Mouse (Mus musculus) lung, embryonic 14.5 days (tissue): ENCODE measurements at regions not wholly inside any gene's neighbourhood (a gene's known extent, or its start where the extent isn't known, plus 50 kb on each side); places are given as distances from the start of the nearest gene placed in this dataset.
A peak's percentile ranks its signal among the peaks of the same experiment; 100 is the strongest.
"Not testable (repeated sequence)": the region's sequence is repeated elsewhere in the genome, so short reads cannot be mapped to it uniquely, and the experiment has no call there.

Experiments used
- ATAC-seq: fragments of 200-750 bp; cut with Nextera tagmentation; 2 replicates; pipeline ENCODE4 v1.8.0; 2017; ENCODE audit warnings: mild to moderate bottlenecking, moderate TSS enrichment, moderate library complexity; ENCODE audit not compliant: insufficient read depth
- DNase-seq: peaks from one replicate; pipeline ENCODE4 v3.0.0-alpha.2; 2015
- H3K27ac ChIP-seq: fragments of 300-500 bp; sonication (generic); 2 replicates; pipeline ENCODE4 v1.5.1; 2014; ENCODE audit warnings: low read depth, mild to moderate bottlenecking, moderate library complexity
- H3K27me3 ChIP-seq: fragments of 300-500 bp; sonication (generic); 2 replicates; pipeline ENCODE4 v1.6.1; 2014; ENCODE audit warnings: low read length, control low read depth; ENCODE audit not compliant: insufficient read depth
- H3K36me3 ChIP-seq: fragments of 300-500 bp; sonication (generic); 2 replicates; pipeline ENCODE4 v1.6.1; 2014; ENCODE audit warnings: control low read depth; ENCODE audit not compliant: insufficient read depth
- H3K4me1 ChIP-seq: fragments of 300-500 bp; sonication (generic); 2 replicates; pipeline ENCODE4 v1.6.1; 2014; ENCODE audit warnings: antibody characterized with exemption, control low read depth; ENCODE audit not compliant: insufficient read depth
- H3K4me2 ChIP-seq: fragments of 300-500 bp; sonication (generic); 2 replicates; pipeline ENCODE4 v1.6.1; 2014; ENCODE audit warnings: mild to moderate bottlenecking
- H3K4me3 ChIP-seq: fragments of 300-500 bp; sonication (generic); 2 replicates; pipeline ENCODE4 v1.5.1; 2014; ENCODE audit warnings: low read depth, low read length
- H3K9ac ChIP-seq: fragments of 300-500 bp; sonication (generic); 2 replicates; pipeline ENCODE4 v1.6.1; 2014
- H3K9me3 ChIP-seq: fragments of 300-500 bp; sonication (generic); 2 replicates; pipeline ENCODE4 v1.6.1; 2016; ENCODE audit warnings: low read depth, low read length, control low read depth
- CTCF ChIP-seq: IDR thresholded peaks from 2 replicates; pipeline ENCODE4 v1.5.1; 2016; ENCODE audit warnings: antibody characterized with exemption, low read depth
- WGBS: fragments of 180-500 bp; shearing (Covaris S2); extraction: QIAGEN DNeasy Blood & Tissue Kit; methylation state at CpG from one replicate; pipeline ENCODE4 v1.1.7; 2014; 5-methylcytosine and 5-hydroxymethylcytosine counted together

DNA sequence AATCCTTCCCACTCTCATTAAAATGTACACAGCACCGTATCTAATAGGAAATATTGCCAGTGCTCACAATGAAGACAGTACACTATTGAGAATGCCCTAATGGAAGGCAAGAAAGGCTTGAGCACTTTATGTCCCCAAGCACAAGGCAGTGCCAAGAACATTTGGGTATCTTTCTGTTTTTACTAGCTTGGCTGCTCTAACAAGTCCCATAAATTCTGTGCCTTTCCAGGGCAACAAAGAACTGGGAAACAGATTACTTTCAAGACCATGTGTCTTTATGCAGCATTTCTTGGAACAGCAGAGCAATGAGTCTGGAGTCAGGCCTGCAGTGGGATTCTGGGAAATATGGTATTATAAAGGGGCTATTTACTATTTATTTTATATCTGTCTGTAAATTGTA, 192.3 kb downstream of the 1700008P02Rik start:
- 79% methylated on average over 1 of the region's 1 CpGs for WGBS
- TF ChIP-seq CTCF = no peak

DNA sequence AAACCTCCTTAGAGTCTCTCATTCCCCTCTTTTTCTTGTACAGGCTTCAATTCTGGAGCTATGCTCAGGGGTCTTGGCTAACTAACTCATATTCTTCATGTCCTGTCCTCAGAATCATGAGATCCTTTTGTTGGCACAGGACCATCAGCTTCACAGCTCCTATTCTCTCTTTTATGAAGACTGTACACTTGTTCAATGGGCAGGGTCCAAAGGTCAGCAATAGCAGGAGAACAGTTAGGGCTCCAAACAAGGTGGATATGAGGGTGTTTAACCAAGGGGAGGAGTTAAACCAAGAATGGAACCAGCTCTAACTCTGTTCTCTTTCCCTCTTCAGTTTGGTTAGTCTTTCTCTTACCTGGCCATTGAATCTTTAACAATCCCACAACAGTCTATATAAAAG, 219.4 kb downstream of the 1700008P02Rik start:
- DNase-seq (no peak), ATAC-seq (no peak)
- Histone ChIP-seq H3K9ac (no peak overlapping the region), H3K4me1 (no peaks in the 10 kb centered on the region), H3K4me2 (no peak overlapping the region), H3K27me3 (no peaks in the 10 kb centered on the region), H3K9me3 (no peaks in the 10 kb centered on the region), H3K4me3 (no peak overlapping the region), H3K36me3 (no peaks in the 10 kb centered on the region), H3K27ac (no peak overlapping the region)
- no peak for TF ChIP-seq CTCF

More for the DNA sequence above, 192.3 kb downstream of the 1700008P02Rik start:
- DNase-seq (no peak), ATAC-seq (no peak)
- Histone ChIP-seq H3K27ac (no peak overlapping the region), H3K4me3 (no peak overlapping the region), H3K9ac (no peak overlapping the region), H3K36me3 (no peaks in the 10 kb centered on the region), H3K4me2 (no peak overlapping the region), H3K27me3 (no peaks in the 10 kb centered on the region), H3K9me3 (no peaks in the 10 kb centered on the region), H3K4me1 (no peaks in the 10 kb centered on the region)

- no peak for ATAC-seq
- DNase-seq = no peak
- no peak overlapping the region for H3K4me2 ChIP-seq
- no peaks in the 10 kb centered on the region for H3K27me3 ChIP-seq
- H3K36me3 ChIP-seq = no peaks in the 10 kb centered on the region
- TF ChIP-seq CTCF = no peak
- no peak overlapping the region for H3K9ac ChIP-seq
- no peak overlapping the region for H3K4me3 ChIP-seq
- H3K9me3 ChIP-seq = no peaks in the 10 kb centered on the region
- no peaks in the 10 kb centered on the region for H3K4me1 ChIP-seq
- no peak overlapping the region for H3K27ac ChIP-seq
These were observed 234.6 kb downstream of the 1700008P02Rik start for GRCm38 (mm10) chr3:6385669-6386068.

- DNase-seq (no peak), ATAC-seq (no peak)
- Histone ChIP-seq H3K4me1 (no peaks in the 10 kb centered on the region), H3K27me3 (no peaks in the 10 kb centered on the region), H3K36me3 (no peaks in the 10 kb centered on the region), H3K27ac (no peak overlapping the region), H3K9ac (no peak overlapping the region), H3K4me3 (no peak overlapping the region), H3K9me3 (no peaks in the 10 kb centered on the region), H3K4me2 (no peak overlapping the region)
- TF ChIP-seq CTCF = no peak
These were observed 237.3 kb downstream of the 1700008P02Rik start for GRCm38 (mm10) chr3:6382896-6383295.

DNA sequence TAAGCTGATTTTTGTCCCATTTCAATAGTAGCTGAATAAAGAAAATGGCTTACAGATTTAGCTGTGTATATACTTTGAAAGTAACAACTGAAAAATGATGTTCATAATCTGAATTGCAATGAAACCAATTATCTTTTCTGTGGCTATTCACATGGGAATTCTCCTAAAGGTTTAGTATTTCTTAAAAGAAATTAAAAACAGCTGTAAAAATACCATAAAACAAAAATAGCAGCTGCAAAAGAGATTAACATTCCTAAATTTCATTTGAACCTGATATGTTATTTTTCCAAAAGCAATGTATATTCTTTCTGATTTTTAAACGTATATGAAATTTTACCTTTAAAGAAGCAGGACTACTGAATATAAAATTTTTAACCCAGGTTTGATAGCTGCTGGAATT, 237.9 kb downstream of the 1700008P02Rik start:
- no peaks in the 10 kb centered on the region for H3K9me3 ChIP-seq
- H3K27me3 ChIP-seq = no peaks in the 10 kb centered on the region
- no peak for ATAC-seq
- WGBS = 25% methylated on average over 1 of the region's 1 CpGs
- H3K27ac ChIP-seq = no peak overlapping the region
- H3K9ac ChIP-seq = no peak overlapping the region
- H3K4me2 ChIP-seq = no peak overlapping the region
- TF ChIP-seq CTCF = no peak
- H3K36me3 ChIP-seq = no peaks in the 10 kb centered on the region
- no peak overlapping the region for H3K4me3 ChIP-seq
- DNase-seq = no peak
- H3K4me1 ChIP-seq = no peaks in the 10 kb centered on the region

DNA sequence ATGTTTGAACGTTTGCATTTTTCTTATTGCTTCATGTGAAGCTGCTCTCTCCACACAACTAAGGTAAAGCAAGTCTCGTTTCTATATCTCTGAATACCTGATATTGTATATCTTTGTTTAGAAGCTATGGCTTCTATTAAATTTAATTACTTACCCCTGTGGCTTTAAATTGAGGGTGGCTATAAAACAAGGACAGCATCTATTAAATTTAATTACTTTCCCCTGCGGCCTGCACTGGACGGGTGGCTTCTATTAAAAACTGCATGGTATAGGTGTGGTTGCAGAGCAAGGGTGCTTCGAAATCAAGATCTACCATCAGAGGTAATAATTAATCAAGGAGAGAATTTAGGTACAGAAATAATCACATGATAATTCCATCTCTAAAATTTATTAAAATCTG, 238.5 kb downstream of the 1700008P02Rik start:
- Histone ChIP-seq H3K4me1 (no peaks in the 10 kb centered on the region), H3K4me3 (no peak overlapping the region), H3K27ac (no peak overlapping the region), H3K27me3 (no peaks in the 10 kb centered on the region), H3K9ac (no peak overlapping the region), H3K36me3 (no peaks in the 10 kb centered on the region), H3K4me2 (no peak overlapping the region), H3K9me3 (no peaks in the 10 kb centered on the region)
- TF ChIP-seq CTCF = no peak
- ATAC-seq (no peak), DNase-seq (no peak)
- 77% methylated on average over 5 of the region's 5 CpGs for WGBS

GRCm38 (mm10) chr3:6339001-6339400, 281.2 kb downstream of the 1700008P02Rik start:
- 100% methylated on average over 1 of the region's 21 CpGs for WGBS
- not testable (repeated sequence) for H3K4me3 ChIP-seq, H3K27ac ChIP-seq, H3K4me1 ChIP-seq, H3K9ac ChIP-seq, H3K4me2 ChIP-seq, H3K27me3 ChIP-seq, ATAC-seq, H3K9me3 ChIP-seq, DNase-seq, H3K36me3 ChIP-seq

DNA sequence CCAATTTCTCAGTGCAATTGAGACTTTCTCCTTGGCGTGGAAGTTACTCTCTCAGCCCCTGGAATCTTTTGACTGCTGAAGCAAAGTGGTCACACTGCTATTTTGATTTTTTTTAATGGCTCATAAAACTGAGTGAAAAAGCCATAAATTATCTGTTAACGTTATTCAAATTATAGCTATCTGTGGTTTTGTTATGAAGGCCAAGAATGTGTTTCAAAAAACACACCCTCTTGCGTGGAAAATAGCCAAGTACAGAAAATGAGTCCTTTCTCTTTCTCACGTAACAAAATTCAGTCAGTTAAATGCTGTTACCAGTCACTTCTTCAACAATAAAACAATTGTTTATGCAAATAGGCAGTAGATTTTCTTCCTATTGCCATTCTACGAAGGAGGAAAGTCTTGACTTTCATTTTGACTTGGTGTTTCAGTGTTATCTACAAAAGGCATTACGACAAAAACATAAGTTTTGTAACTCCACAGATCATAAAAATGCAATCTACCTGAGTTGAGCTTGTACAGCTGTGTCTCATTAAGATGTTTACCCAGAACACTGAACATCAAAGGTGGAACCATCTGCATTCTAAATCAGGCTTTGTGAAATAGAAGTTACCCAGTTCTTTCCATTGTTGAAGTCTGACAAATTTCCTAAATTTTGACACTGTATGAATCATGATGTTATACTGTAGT, 299.3 kb downstream of the 1700008P02Rik start:
- ATAC-seq (no peak), DNase-seq (peak; percentile 5)
- Histone ChIP-seq H3K9ac (no peak overlapping the region), H3K4me1 (no peaks in the 10 kb centered on the region), H3K4me3 (no peak overlapping the region), H3K36me3 (no peaks in the 10 kb centered on the region), H3K27ac (no peak overlapping the region), H3K27me3 (no peaks in the 10 kb centered on the region), H3K9me3 (no peaks in the 10 kb centered on the region), H3K4me2 (no peak overlapping the region)
- WGBS = 48% methylated on average over 6 of the region's 6 CpGs
- TF ChIP-seq CTCF = no peak
